Mouse (Mus musculus) cerebellum, adult 2 months (tissue): ENCODE measurements around the gene Hcn3. TPM values are rescaled to one million over a fixed set of nuclear protein-coding genes. Genes with fewer than 3 reads are reported as not detected.

Experiments
- DNase-seq, 2 experiments: peaks; one replicate each; pipeline ENCODE4 v3.0.0; 2021
- H3K27ac ChIP-seq: fragments of 200-500 bp; 2 replicates; pipeline ENCODE4 v1.5.1; 2012; ENCODE audit warnings: low read length, control low read depth, inconsistent platforms; ENCODE audit not compliant: insufficient read depth
- H3K27me3 ChIP-seq: fragments of 200-500 bp; 2 replicates; pipeline ENCODE4 v1.6.1; 2012; ENCODE audit warnings: inconsistent platforms, mild to moderate bottlenecking, low read length, moderate library complexity; ENCODE audit not compliant: control insufficient read depth, insufficient read depth
- H3K4me1 ChIP-seq: fragments of 200-500 bp; 2 replicates; pipeline ENCODE4 v1.6.1; 2011; ENCODE audit warnings: low read length; ENCODE audit not compliant: control insufficient read depth, insufficient read depth
- H3K4me3 ChIP-seq: fragments of 200-500 bp; replicated peaks from 2 replicates; pipeline ENCODE3; 2011; ENCODE audit warnings: mild to moderate bottlenecking, low read depth, low read length, control low read depth; ENCODE audit not compliant: insufficient read depth
- CTCF ChIP-seq: fragments of 200-500 bp; IDR thresholded peaks from 2 replicates; pipeline ENCODE4 v1.5.1; 2011; ENCODE audit warnings: low read depth, mild to moderate bottlenecking, control low read depth, low read length, moderate library complexity, borderline replicate concordance; ENCODE audit not compliant: insufficient read depth
- POLR2A ChIP-seq: fragments of 200-500 bp; IDR thresholded peaks from 2 replicates; pipeline ENCODE4 v1.6.1; 2011; ENCODE audit warnings: low read length, control low read depth, borderline replicate concordance; ENCODE audit not compliant: insufficient read depth
- WGBS: fragments of 180-500 bp; shearing (Covaris S2); methylation state at CpG from one replicate; pipeline ENCODE4 v1.1.7; 2018; 5-methylcytosine and 5-hydroxymethylcytosine counted together
- polyA plus RNA-seq: library from polyadenylated mRNA; depleted of rRNA; stranded (reverse); fragments of >200 nt; gene quantifications from 2 replicates; pipeline ENCODE4 v1.2.3, GENCODE M21; 2012

Hcn3 gene
- polyA plus RNA-seq, 1 experiment = 13.0 TPM

DNA sequence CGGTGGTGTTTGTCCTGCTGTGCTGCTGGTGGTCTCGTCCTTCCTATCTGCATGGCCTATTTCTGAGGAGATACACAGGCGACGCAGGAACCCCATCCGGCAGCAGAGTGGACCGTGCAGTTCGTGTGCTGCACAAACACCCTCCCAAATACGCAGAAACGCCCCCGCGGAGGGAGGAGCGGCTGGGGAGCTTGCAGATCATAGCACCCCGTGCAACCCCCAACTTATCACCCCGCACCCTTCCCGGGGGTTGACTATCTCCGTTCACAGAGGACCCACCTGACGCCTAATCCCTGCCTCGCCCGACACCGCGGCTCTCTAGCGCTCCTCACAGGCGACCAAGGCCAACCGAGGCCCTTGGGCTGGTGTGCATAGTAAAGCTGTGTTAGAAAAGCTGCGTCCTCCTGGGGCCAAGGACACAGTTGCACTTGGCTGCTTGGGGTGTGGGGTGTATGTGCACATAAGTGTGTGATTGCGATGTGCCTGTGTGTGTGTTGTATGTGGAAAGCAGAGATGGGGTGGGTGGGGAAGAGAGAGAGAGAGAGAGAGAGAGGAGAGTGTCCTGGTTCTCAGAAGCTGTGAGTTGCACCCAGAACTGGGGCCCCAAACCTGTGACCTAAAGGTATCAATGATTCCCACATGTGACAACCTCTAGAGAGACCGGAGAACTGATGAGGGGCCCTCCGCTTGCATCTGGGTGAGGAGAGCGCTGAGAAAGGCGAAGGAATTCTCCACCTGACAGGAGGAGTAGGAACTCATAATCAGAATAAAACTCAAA lies 27.5 kb downstream of the Hcn3 start:
- Histone ChIP-seq H3K4me1 (peaks cover 3% of the 10 kb centered on the region), H3K27me3 (no peaks in the 10 kb centered on the region), H3K4me3 (peak overlapping the region; percentile 63), H3K27ac (no peak overlapping the region; the same call in 1 of the 2 replicates)
- TF ChIP-seq POLR2A (no peak), CTCF (peak; percentile 52)
- peak; percentile 58 to 66 for DNase-seq
- WGBS = 16% methylated on average over 30 of the region's 30 CpGs

DNA sequence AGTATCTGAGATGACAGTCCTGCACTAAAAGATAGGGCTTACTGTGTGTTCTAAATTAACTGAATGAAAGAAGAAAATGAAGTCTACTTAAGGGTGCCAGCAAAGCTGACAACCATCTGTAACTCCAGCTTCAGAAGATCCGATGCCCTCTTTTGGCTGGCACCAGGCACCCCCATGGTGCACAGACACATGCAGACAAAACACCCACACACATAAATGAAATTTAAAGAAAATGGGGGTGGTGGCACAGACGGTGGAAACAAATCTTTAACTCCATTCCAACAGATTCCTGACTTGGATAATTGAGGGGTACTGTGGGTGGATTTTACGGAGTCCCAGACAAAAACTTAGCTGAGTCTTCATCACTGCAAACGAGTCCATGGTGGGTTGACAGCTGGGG lies 28.2 kb downstream of the Hcn3 start:
- H3K4me3 ChIP-seq = peak overlapping the region; percentile 63
- H3K27me3 ChIP-seq = no peaks in the 10 kb centered on the region
- no peak overlapping the region for H3K27ac ChIP-seq
- H3K4me1 ChIP-seq = peaks cover 3% of the 10 kb centered on the region
- TF ChIP-seq CTCF = no peak
- no peak for TF ChIP-seq POLR2A
- 17% methylated on average over 4 of the region's 4 CpGs for WGBS
- DNase-seq = no peak

DNA sequence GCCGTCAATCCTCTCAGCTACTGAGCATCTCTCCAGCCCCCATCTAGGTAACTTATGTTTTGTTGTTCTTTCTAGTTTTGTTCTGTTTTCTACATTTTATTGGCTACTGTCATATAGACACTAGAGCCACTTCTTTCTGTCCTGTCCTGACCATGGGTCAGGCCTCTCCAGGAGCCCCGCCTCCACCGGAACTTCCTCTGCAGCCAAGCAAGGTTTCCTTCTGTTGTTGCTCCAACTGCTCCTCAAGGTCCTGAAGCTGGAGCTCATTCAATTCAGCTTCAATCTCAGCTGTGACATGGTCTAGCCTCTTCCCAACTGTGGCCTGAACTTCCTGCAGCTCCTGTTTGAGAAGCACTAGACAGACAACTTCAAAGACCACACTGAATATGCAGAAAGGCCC lies 30.1 kb downstream of the Hcn3 start:
- no peak for TF ChIP-seq CTCF
- TF ChIP-seq POLR2A = no peak
- peaks cover 3% of the 10 kb centered on the region for H3K4me1 ChIP-seq
- H3K27ac ChIP-seq = no peak overlapping the region
- WGBS = 86% methylated on average over 3 of the region's 3 CpGs
- no peaks in the 10 kb centered on the region for H3K27me3 ChIP-seq
- H3K4me3 ChIP-seq = no peak overlapping the region
- DNase-seq = no peak

GRCm38 (mm10) chr3:89125981-89126380 lies 34.0 kb downstream of the Hcn3 start:
- TF ChIP-seq POLR2A (no peak), CTCF (no peak)
- no peak overlapping the region for H3K4me3 ChIP-seq
- no peaks in the 10 kb centered on the region for H3K27me3 ChIP-seq
- no peaks in the 10 kb centered on the region for H3K4me1 ChIP-seq
- 90% methylated on average over 3 of the region's 3 CpGs for WGBS
- no peak overlapping the region for H3K27ac ChIP-seq
- DNase-seq = no peak

- WGBS = 60% methylated on average over 3 of the region's 3 CpGs
- H3K27ac ChIP-seq = no peak overlapping the region
Observed at GRCm38 (mm10) chr3:89124241-89124640, 35.8 kb downstream of the Hcn3 start.

DNA sequence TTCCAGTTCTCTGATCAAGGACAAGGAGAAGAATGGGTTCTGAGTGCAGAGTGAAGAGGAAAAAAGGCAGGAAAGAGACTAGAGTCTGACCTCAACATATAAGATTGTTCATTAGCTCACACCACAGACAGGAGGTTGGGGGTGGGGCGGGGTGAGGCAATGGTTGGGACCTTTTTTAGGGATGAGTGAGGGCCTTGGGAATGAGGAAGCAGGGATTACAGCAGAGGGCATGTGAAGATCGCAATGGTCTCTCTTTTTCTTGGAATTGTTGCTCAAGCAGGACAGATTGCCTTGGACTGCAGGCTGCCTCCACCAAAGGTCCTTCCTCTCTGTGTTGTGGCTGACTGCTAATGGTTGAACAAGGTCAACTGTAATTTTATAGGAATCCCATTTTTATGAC lies 36.7 kb downstream of the Hcn3 start:
- H3K4me1 ChIP-seq = no peaks in the 10 kb centered on the region
- WGBS = 79% methylated on average over 2 of the region's 2 CpGs
- H3K27me3 ChIP-seq = no peaks in the 10 kb centered on the region
- no peak for TF ChIP-seq CTCF
- TF ChIP-seq POLR2A = no peak
- H3K27ac ChIP-seq = no peak overlapping the region
- H3K4me3 ChIP-seq = no peak overlapping the region
- DNase-seq = no peak

More at GRCm38 (mm10) chr3:89124241-89124640, 35.8 kb downstream of the Hcn3 start:
- no peak overlapping the region for H3K4me3 ChIP-seq
- no peaks in the 10 kb centered on the region for H3K4me1 ChIP-seq
- TF ChIP-seq CTCF (no peak), POLR2A (no peak)
- no peak for DNase-seq
- H3K27me3 ChIP-seq = no peaks in the 10 kb centered on the region

- H3K4me3 ChIP-seq = no peak overlapping the region
- peak in 1 of 2 experiments; percentile 38 for DNase-seq
- H3K27me3 ChIP-seq = no peaks in the 10 kb centered on the region
- no peak overlapping the region for H3K27ac ChIP-seq
- no peaks in the 10 kb centered on the region for H3K4me1 ChIP-seq
- 4% methylated on average over 2 of the region's 2 CpGs for WGBS
- TF ChIP-seq POLR2A (no peak), CTCF (peak; percentile 46; the same call in 1 of the 2 replicates)
Observed at GRCm38 (mm10) chr3:89115522-89115921, 44.5 kb downstream of the Hcn3 start.

DNA sequence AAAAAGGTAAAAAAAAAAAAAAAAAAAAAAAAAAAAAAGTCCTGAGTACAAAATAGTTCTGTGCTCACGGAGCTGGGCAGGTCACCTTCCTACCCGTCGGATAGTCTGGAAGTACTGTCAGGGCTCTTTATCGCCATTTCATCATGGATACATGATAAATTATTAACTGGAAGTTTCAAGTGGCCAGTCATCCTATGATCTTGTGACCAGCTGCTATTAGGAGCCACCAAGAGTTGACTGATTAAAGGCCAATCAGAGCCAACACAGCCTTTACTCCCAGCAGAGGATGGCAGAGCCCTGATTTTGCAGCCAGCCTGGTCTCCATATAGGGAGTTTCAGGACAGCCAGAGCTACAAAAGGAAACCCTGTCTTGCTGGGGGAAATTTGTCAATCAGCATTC lies 46.9 kb downstream of the Hcn3 start:
- WGBS = 91% methylated on average over 4 of the region's 4 CpGs
- Histone ChIP-seq H3K27ac (no peak overlapping the region), H3K27me3 (no peaks in the 10 kb centered on the region; the same call in 1 of the 2 replicates), H3K4me1 (no peaks in the 10 kb centered on the region), H3K4me3 (no peak overlapping the region)
- no peak for DNase-seq
- no peak for TF ChIP-seq CTCF
